Mouse (Mus musculus) adrenal gland, postnatal 10 days (tissue): Measurements from ENCODE around the gene Stard3. TPM values are rescaled to one million over a fixed set of nuclear protein-coding genes. Genes with fewer than 3 reads are reported as not detected.
A peak's percentile ranks its signal among the peaks of the same experiment; 100 is the strongest.

Experiments used
- DNase-seq: peaks from one replicate; pipeline ENCODE4 v3.0.0; 2021; ENCODE audit warnings: mixed read lengths
- total RNA-seq, 2 experiments: library from RNA; stranded (reverse); gene quantifications; 2 replicates each; pipeline ENCODE4 v1.2.3; 2021

The Stard3 gene
- total RNA-seq, 2 experiments from 2014 or later: 25.3 to 25.6 TPM

GRCm38 (mm10) chr11:98348083-98348961, 9.8 kb upstream of the Stard3 start, which contains the start of gene Ppp1r1b:
Gene Ppp1r1b (plus strand): TSS chr11:98348404.
- DNase-seq: peak; percentile 68

GRCm38 (mm10) chr11:98349308-98349707, 8.9 kb upstream of the Stard3 start:
- no peak for DNase-seq

- DNase-seq: no peak
Measured at GRCm38 (mm10) chr11:98352272-98352990, 5.7 kb upstream of the Stard3 start.

- DNase-seq: no peak
Measured at GRCm38 (mm10) chr11:98353651-98354211, 4.4 kb upstream of the Stard3 start.

- no peak for DNase-seq
Measured at GRCm38 (mm10) chr11:98354445-98354844, 3.7 kb upstream of the Stard3 start.

GRCm38 (mm10) chr11:98355732-98356299, 2.4 kb upstream of the Stard3 start:
- peak; percentile 54 for DNase-seq

GRCm38 (mm10) chr11:98356625-98357394, 1.4 kb upstream of the Stard3 start:
- no peak for DNase-seq

GRCm38 (mm10) chr11:98357396-98358160, 590 bp upstream of the Stard3 start:
- DNase-seq: no peak

GRCm38 (mm10) chr11:98360866-98361521, 2.8 kb downstream of the Stard3 start:
- no peak for DNase-seq

- no peak for DNase-seq
Measured at GRCm38 (mm10) chr11:98363817-98364216, 5.6 kb downstream of the Stard3 start.

GRCm38 (mm10) chr11:98364410-98364809, 6.2 kb downstream of the Stard3 start:
- DNase-seq: no peak

- no peak for DNase-seq
Measured at GRCm38 (mm10) chr11:98366290-98366689, 8.1 kb downstream of the Stard3 start.

- no peak for DNase-seq
Measured at GRCm38 (mm10) chr11:98367171-98367862, 9.1 kb downstream of the Stard3 start.

GRCm38 (mm10) chr11:98367863-98368186, 9.7 kb downstream of the Stard3 start:
- no peak for DNase-seq

GRCm38 (mm10) chr11:98369337-98369736, 11.2 kb downstream of the Stard3 start:
- DNase-seq: no peak

- no peak for DNase-seq
Measured at GRCm38 (mm10) chr11:98370588-98370987, 12.4 kb downstream of the Stard3 start.

GRCm38 (mm10) chr11:98371556-98372240, 13.5 kb downstream of the Stard3 start:
- no peak for DNase-seq

- DNase-seq: peak; percentile 79
Measured at GRCm38 (mm10) chr11:98372406-98372805, 14.2 kb downstream of the Stard3 start.

GRCm38 (mm10) chr11:98373244-98373643, 15.1 kb downstream of the Stard3 start:
- no peak for DNase-seq
